Mouse (Mus musculus) spleen, embryonic (tissue): Measurements from ENCODE around the gene Gprc5c.

ENCODE experiments used
- CTCF ChIA-PET: fragments of 350-600 bp; sonication (Branson Sonifier 250); formaldehyde crosslinking; loops from one replicate; lab custom pipeline; 2022; lab: Charles Lee

The Gprc5c gene

GRCm38 (mm10) chr11:114850452-114851268 lies at the start of gene Gprc5c:
Gprc5c (plus strand) TSS chr11:114851152.
- CTCF ChIA-PET: no interaction called here

DNA sequence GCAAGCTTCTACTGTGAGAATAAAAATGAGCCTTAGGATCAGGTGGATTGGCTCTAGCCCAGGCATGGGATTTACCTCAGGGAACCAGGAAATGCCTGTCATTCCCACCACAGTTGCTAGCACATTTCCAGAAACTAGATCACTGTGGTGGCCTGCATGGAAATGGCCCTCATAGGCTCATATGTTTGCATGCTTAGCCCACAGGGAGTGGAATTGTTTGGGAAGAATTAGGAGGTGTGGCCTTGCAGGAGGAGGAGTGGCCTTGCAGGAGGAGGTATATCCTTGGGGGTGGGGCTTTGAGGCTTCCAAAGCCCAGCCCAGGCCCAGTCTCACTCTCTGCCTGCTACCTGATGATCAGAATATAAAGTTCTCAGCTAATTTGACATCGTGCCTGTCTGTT lies 49.0 kb upstream of the Gprc5c start:
- CTCF ChIA-PET: interaction anchor here (0.6 kb wide), 1 partner anchor 60 kb away, joined by 4 read pairs; no protein-coding TSS in a partner anchor

DNA sequence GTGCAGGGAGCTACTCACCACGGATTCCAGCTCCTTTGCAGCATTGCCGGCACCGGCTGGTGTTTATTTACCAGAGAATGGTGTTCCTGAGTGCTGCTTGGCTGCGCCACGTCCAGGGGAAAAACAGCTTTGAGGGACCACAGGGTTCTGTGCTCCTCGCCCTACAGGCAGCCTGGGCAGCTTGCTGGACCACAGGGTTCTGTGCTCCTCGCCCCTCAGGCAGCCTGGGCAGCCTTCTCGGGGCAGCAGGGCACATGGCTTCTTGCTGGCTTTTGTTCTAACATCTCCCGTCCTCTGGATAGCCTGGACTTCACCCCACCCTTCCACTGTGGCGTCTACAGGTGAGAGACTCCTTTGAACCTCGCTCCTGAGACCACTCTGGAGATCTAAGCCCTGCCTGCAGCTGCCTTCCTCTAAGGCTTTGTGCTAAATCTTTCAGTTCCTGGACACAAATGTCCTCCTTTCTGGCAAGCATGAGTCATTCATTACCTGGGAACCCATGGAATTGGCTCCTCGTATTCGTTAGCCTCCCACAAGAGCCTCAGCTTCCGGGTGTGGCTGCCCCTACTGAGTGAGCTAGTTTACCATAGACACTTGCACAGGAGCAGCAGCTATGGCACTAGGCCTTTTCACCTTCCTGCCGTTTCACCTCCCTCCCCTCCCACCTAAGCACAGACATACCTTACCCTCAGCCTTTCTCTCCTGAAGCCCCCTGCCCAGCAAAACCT lies 48.2 kb upstream of the Gprc5c start:
- CTCF ChIA-PET: interaction anchor here (0.6 kb wide), 1 partner anchor 37 kb away, joined by 3 read pairs; the partner anchor contains the start of gene Kif19a

DNA sequence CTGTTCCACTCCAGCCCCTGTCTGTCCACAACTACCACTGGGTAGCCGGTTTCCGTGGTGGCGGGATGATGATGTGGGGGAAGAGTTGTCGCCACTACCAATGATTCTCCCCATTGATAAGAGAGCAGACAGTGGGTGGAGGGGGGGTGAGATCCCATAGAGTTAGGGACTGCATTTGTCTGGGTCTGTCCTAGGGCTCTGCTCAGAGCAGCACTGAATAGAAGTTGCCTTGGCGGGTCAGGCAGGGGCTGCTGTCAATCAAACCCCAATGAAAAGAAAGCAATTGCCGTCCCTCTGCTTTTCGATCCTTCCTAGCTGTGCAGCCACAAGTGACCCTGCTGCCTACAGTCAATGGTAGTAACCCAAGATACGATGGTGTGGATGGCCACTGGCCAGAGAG lies 47.0 kb upstream of the Gprc5c start:
- CTCF ChIA-PET: no interaction called here

GRCm38 (mm10) chr11:114807025-114807424 lies 43.9 kb upstream of the Gprc5c start:
- CTCF ChIA-PET: interaction anchor here (0.6 kb wide), 1 partner anchor 123 kb away, joined by 3 read pairs; no protein-coding TSS in a partner anchor

GRCm38 (mm10) chr11:114807686-114808427 lies 43.1 kb upstream of the Gprc5c start:
- CTCF ChIA-PET: no interaction called here

GRCm38 (mm10) chr11:114809371-114809770 lies 41.6 kb upstream of the Gprc5c start:
- CTCF ChIA-PET: interaction anchor here (1.1 kb wide), 1 partner anchor 9 kb away, joined by 4 read pairs; no protein-coding TSS in a partner anchor

DNA sequence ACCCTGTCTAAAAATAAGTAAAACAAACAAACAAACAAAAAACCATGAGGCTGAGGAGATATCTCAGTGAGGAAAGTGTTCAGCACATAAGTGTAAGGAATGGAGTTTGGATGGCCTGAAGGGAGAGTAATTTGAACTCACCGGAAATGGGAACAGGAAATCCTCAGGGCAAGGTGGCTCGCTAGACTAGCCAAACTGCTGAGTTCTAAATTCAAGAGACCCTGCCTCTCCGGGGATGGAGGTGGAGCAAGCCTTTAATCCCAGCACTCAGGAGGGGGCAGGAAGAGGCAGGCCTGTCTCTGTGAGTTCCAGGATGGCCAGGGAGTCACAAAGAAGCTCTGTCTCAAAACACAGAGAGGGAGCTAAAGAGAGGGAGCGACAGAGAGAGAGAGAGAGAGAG lies 40.6 kb upstream of the Gprc5c start:
- CTCF ChIA-PET: interaction anchor here (0.6 to 1.0 kb wide), 2 partner anchors 10 to 12 kb away, joined by 3 to 4 read pairs; no protein-coding TSS in a partner anchor

GRCm38 (mm10) chr11:114812731-114813240 lies 38.2 kb upstream of the Gprc5c start:
- CTCF ChIA-PET: interaction anchor here (0.7 to 1.3 kb wide), 4 partner anchors 21 to 71 kb away, joined by 3 to 6 read pairs (median 3); no protein-coding TSS in a partner anchor

GRCm38 (mm10) chr11:114814873-114815592 lies 35.9 kb upstream of the Gprc5c start:
- CTCF ChIA-PET: interaction anchor here (0.7 kb wide), 1 partner anchor 308 kb away, joined by 3 read pairs; no protein-coding TSS in a partner anchor

DNA sequence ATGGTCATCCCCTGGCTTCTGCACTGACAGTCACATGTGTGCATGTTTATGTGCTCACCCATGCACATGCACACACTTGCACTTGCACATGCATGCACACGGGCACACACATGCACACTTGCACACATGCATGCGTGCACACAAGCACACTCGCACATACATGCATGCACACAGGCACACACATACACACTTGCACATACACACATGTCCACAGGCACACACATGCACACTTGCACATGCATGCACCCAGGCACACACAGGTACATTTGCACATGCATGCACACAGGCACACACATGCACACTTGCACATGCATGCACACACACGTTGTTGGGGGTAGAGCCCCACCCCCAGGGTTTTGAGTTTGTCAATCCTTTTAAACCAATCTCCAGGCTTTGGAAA lies 34.0 kb upstream of the Gprc5c start:
- CTCF ChIA-PET: interaction anchor here (0.6 to 0.7 kb wide), 2 partner anchors 23 to 105 kb away, joined by 3 read pairs; no protein-coding TSS in a partner anchor

DNA sequence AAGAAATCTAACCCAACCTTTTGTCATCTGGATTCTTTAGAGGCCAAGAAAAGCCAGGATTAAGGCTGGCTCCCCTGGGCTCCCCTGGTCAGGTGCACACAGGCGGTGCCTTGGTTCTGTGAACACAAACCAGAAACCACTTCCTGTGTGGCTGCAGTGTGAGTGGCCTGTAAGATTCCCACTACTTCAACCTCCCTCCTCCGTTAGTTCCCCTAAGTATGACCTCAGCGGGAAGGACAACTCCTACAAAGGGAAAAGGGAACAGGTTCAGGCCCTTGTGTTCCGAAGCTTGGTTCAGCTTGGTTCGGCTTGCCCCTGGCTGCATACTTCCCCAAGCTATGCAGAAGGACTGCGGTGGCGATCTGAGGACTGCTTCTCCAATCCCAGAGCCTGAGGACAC lies 32.8 kb upstream of the Gprc5c start:
- CTCF ChIA-PET: no interaction called here

GRCm38 (mm10) chr11:114819110-114819509 lies 31.8 kb upstream of the Gprc5c start:
- CTCF ChIA-PET: no interaction called here

- CTCF ChIA-PET: no interaction called here
Measured at GRCm38 (mm10) chr11:114820444-114820843, 30.5 kb upstream of the Gprc5c start.

DNA sequence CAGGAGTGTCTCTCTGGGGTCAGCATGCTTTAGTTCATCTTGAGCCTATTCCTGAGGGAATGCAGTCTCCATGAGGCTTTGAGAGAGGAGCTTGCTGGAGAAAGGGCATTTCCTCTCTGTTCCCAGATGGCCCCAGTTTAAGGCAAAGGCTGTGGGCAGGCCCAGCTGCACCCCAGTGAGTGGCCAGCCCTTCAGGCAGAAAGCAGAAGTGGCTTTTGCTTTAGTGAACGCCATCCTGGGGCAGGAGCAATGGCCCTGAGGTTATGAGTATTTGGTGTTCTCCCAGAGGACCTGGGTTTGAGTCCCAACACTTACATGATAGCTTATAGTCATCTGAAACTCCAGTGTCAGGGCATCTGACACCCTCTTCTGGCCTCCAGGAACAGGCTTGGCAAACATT lies 29.6 kb upstream of the Gprc5c start:
- CTCF ChIA-PET: no interaction called here

DNA sequence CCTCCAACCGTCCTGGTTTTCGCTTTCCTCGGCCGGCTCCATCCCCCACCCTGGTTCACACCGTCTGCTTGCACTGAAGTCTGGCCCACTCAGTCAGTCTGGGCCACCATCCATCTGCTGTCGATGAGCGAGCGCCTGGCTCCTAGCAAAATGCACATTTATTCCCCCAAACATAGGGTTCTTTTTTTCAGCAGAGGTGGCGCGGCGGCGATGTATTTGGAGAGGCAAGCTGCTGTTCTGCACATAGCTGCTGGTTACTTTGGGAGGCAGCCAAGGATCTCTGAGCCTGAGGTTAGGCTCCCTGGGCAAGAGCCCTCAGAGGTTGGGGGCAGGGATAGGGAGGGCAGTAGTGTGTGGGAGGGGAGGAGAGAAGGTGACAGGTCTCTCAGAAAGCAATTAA lies 28.2 kb upstream of the Gprc5c start:
- CTCF ChIA-PET: interaction anchor here (0.5 kb wide), 1 partner anchor 12 kb away, joined by 3 read pairs; no protein-coding TSS in a partner anchor

DNA sequence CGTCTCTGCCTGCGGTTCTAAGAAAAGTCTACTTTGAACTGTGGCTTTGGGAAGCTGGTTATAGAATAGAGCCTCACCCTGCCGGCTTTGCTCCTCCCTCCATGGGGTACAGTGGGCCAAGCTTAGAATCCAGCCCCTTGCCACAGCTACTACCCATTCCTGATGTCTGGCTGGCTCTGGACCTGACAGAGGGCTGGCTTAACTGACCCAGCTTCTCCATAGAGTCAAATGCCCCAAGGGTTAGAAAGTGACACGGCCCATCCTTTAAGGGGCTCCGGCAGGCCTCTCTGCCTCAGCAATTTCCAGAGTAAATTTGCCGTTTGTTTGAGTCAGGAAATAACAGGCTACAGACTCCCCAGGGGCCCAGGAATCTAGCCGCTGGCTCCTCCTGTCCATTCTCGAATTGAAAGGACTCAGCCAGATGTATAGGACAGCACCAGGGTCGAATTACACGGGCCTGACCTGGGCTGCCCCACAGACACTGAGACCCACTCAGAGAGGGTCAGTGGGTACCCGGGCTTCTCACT lies 27.7 kb upstream of the Gprc5c start:
- CTCF ChIA-PET: no interaction called here

DNA sequence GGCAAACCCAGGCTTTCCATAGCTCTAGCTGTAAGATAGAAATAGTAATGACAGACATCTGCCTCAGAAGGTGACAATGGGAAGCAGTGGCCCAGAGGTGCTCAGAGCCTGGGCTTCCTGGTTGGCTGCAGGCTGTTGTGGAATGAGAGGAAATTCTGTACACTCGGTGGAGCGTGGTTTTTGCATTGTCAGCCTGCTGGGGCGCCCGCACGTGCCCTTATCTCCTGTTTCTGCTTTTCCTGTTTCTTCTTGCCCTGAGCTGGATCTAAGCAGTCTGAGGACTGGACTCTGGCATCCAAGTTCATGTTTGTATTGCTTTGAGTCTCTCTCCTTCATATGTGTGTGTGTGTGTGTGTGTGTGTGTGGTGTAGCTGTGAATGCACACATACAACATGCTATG lies 24.3 kb upstream of the Gprc5c start:
- CTCF ChIA-PET: no interaction called here

GRCm38 (mm10) chr11:114829499-114830432 lies 21.2 kb upstream of the Gprc5c start:
- CTCF ChIA-PET: no interaction called here
